Mouse (Mus musculus) cerebellum, adult 18-20 months (tissue): ENCODE data around the gene Cd93.

ENCODE experiments used
- DNase-seq, 2 experiments: peaks; one replicate each; pipeline ENCODE4 v3.0.0; 2021

Gene Cd93

GRCm38 (mm10) chr2:148443249-148443958 is at the start of gene Cd93:
Cd93 (minus strand) TSS chr2:148443563.
- DNase-seq = no peak

- DNase-seq = no peak
Measured at GRCm38 (mm10) chr2:148492108-148492507, 48.7 kb upstream of the Cd93 start.

GRCm38 (mm10) chr2:148490150-148490549 is 46.8 kb upstream of the Cd93 start:
- DNase-seq = no peak

DNA sequence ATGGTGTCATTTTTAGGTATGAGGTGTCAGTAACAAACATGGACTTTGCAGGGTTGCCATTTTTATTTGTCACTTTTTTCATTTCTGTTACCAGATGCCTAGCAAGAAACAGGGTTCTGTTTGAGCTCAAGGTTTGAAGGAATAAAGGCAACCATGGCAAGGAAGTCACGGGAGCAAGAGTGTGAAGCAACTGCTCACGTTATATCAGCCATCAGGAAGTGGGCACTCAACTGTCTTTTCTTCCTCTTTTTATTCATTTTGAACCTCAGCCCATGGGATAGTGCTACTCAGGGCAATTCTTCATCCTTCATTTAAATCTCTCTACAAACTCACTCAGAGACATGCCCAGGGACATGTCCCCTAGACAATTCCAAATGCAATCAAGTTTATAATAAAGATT is 45.5 kb upstream of the Cd93 start:
- DNase-seq = no peak

DNA sequence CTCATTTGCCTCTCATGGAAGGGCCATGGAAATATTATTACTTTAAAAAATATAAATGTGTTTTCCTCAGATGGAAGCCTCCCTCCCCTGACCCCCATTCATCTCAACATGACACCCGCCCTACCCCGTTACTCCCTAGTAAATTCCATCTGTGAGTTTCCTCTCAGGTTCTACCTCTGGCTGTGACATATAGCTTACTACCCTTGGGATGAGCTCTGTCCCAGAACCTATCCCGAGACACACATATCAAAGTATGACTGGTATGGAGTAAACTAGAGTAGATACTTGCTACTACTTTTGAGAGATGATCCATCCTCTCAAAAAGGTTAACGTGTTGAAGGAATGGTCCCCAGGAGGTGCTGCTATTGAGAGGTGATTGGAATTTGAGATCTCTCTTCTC is 42.2 kb upstream of the Cd93 start:
- DNase-seq = no peak

GRCm38 (mm10) chr2:148480376-148480775 is 37.0 kb upstream of the Cd93 start:
- DNase-seq = no peak

GRCm38 (mm10) chr2:148478141-148478701 is 34.9 kb upstream of the Cd93 start:
- no peak for DNase-seq

- DNase-seq = no peak
Measured at GRCm38 (mm10) chr2:148477346-148477745, 34.0 kb upstream of the Cd93 start.

GRCm38 (mm10) chr2:148476576-148476975 is 33.2 kb upstream of the Cd93 start:
- no peak for DNase-seq

DNA sequence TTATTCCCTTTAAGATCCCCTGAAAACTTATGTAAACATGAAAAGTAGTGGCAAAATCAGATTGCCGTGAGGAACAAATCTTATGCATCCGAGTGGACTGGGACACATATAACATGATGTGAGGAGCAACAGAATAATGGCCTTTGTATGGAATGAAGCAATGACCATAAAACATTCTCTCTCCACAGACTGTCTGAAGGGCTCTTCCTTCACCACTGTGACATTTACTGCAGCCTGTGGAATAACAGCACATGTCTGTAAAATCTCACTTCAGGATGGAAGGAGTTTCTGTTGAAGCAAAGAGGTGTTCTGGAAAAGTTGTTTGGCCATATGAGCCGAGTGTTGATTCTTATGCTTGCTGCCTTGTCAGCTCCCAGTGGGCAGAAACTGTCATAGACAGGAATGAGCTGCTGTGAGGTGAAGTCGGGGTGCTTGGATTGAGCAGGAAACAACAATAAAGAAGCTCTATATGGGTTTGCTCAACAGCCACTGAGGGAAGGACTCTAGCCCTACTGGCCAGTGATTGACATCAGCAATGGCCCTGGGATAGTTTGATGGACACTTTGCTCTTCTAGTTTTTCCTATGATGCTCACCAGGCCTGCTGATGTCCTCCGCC is 32.6 kb upstream of the Cd93 start:
- DNase-seq = no peak

GRCm38 (mm10) chr2:148469341-148470238 is 26.2 kb upstream of the Cd93 start:
- no peak for DNase-seq

GRCm38 (mm10) chr2:148467921-148468440 is 24.6 kb upstream of the Cd93 start:
- no peak for DNase-seq

DNA sequence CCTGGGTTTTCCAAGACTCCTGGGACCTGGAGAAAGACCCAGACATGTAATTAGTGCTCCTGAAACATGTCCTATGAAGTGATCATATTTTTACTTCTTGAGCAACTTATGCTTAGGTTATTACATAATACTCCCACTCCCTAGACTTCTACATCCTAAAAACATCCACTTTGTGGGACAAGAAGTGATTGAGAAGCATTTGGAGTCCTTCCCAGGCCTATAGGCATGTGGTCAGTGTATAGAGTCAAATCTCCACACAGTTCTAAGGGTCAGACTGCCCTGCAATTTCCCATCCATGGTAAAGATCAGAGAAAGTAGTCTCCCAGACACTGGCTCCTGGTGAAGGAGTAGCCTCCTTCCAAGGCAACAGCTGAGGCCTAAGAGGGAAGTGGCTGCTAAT is 12.0 kb upstream of the Cd93 start:
- no peak for DNase-seq

- no peak for DNase-seq
Measured at GRCm38 (mm10) chr2:148454014-148454542, 10.7 kb upstream of the Cd93 start.

DNA sequence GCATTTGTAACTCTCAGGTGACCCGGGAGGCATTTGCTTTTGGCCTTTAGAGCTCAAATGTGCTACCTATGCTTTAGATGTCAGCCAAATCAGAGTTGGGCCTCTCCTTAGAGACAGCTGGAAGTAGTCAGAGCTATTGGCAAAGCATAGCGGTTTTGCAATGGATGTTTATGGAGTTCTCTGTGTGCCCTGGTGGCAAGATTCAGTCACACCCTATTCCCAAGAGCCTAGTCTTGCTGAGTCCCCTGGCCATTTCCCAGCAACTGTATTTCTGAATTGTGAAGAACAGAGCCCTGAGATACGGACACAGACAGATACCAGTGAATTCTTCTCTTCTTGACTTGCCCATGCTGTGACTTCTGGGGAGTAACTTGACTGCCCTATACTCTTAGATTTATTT is 9.7 kb upstream of the Cd93 start:
- DNase-seq = no peak

GRCm38 (mm10) chr2:148451498-148451897 is 8.1 kb upstream of the Cd93 start:
- DNase-seq = no peak

DNA sequence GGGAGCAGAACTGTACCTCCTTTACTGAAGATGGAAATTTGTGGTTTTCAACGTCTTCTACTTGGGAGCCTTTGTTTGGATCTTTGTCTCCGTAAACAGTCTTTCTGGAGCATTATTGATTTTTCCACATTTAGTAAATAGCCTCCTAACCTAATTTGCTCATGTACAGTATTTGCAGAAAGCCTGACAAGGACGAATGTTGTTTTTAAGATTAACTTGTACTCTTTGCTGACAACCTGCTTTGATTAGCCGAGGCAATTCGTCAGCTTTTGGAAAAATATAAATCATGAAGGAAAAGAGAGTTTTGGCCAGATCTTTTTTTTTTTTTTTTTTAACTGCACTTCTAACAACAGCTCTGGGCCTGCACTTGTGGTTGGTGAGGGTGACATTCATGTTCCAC is 7.3 kb upstream of the Cd93 start:
- DNase-seq = no peak

GRCm38 (mm10) chr2:148449659-148450058 is 6.3 kb upstream of the Cd93 start:
- no peak for DNase-seq

- DNase-seq = no peak
Measured at GRCm38 (mm10) chr2:148446446-148446845, 3.1 kb upstream of the Cd93 start.

DNA sequence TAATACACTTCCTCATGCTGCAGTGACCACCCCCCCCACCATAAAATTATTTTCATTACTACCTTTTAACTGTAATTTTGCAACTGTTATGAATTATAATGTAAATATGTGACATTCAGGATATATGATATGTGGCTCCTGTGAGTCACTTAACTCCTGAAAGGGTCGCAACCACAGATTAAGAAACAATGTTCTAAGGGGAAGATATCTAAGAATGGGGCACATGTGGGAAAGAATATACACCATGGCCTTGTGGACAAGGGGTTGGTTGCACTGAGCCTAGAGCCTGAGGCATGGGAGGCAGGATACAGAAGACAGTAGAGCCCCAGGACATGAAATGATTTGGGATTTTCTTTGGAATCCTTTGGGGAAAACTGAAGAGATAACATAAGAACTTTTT is 2.3 kb upstream of the Cd93 start:
- DNase-seq = no peak

GRCm38 (mm10) chr2:148444472-148444871 is 1.1 kb upstream of the Cd93 start:
- no peak for DNase-seq

GRCm38 (mm10) chr2:148442710-148443109 is 653 bp downstream of the Cd93 start:
- DNase-seq = no peak

GRCm38 (mm10) chr2:148442172-148442571 is 1.2 kb downstream of the Cd93 start:
- no peak for DNase-seq
